Comparison of ENCODE assay signal across 9 mouse cellular contexts in the genomic region with DNA sequence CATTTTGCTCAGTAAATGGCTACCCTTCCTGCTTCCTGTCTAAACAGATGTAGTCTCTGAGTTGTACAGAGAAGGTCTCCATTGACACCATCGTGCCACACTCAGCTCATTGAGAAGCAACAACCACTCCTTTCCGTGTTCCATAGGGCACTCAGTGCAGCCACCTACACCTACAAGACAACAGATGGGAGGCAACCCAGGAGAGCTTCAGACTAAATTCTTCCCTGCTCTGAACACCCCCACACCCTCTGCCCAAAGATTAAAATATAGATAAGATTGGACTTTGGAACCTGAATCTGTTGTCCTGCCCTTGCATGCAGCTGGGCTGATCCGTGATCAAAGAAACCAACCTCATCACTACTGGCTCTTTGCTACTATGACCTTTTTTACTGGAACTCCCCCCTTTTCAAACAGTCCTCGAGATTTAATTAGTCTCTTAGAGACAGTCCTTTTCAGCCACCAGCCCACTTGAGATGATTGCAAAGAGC. TPM values are rescaled to one million over a fixed set of nuclear protein-coding genes. Genes with fewer than 3 reads are reported as not detected.
DNase-seq lines count a peak whose midpoint lies in the region; ATAC-seq and TF ChIP-seq lines count a peak whose summit lies in the region.
"Had no signal": no experiment of that assay in that cellular context is flagged by ENCODE, and none has a peak within 500 bp of the region (broad histone marks: within the 10 kb centered on the region; RNA-seq: fewer than 3 reads in every experiment).

No protein-coding gene starts in this region.

- H3K27me3 ChIP-seq in cerebellum, adult 2 months (ENCODE audit: control insufficient read depth, insufficient read depth, low read length): no peaks in the 10 kb centered on the region
- H3K27me3 ChIP-seq in lung, embryonic 15.5 days: no peaks in the 10 kb centered on the region
- H3K27me3 ChIP-seq in liver, embryonic 11.5 days (replicated peaks; ENCODE audit: control insufficient read depth, insufficient read depth, low read length): no peaks in the 10 kb centered on the region
- no peaks in the 10 kb centered on the region for H3K27me3 ChIP-seq in stomach, embryonic 15.5 days (replicated peaks)

- DNase-seq in cerebellum, adult 2 months: no peak
- no peak for DNase-seq in cerebellum, postnatal 36 days
- DNase-seq in lung, postnatal 4 days: no peak
- no peak for DNase-seq in liver, embryonic 11.5 days (ENCODE audit: low spot score)
- DNase-seq in urinary bladder, adult 2 months (ENCODE audit: low spot score): no peak
- DNase-seq in urinary bladder, adult 18-20 months (ENCODE audit: low spot score in 2 of 2): no peak

- peak overlapping the region; percentile 41 for H3K4me3 ChIP-seq in cerebellum, adult 2 months (replicated peaks; ENCODE audit: insufficient read depth, low read depth, low read length)
- peak overlapping the region; percentile 46 for H3K4me3 ChIP-seq in lung, embryonic 15.5 days
- peak overlapping the region; percentile 52 for H3K4me3 ChIP-seq in liver, embryonic 11.5 days (ENCODE audit: low read depth, low read length)
- H3K4me3 ChIP-seq in stomach, embryonic 15.5 days (replicated peaks): peak overlapping the region; percentile 58

- peak overlapping the region; percentile 78 for H3K4me2 ChIP-seq in lung, embryonic 15.5 days
- H3K4me2 ChIP-seq in liver, embryonic 11.5 days: peak overlapping the region; percentile 67
- peak overlapping the region; percentile 85 for H3K4me2 ChIP-seq in stomach, embryonic 15.5 days

- 55% methylated on average over 4 of the region's 4 CpGs for WGBS in cerebellum, adult 2 months
- 49% methylated on average over 4 of the region's 4 CpGs for WGBS in lung, embryonic 15.5 days
- WGBS in liver, embryonic 11.5 days: 67% methylated on average over 4 of the region's 4 CpGs
- 69% methylated on average over 4 of the region's 4 CpGs for WGBS in stomach, embryonic 15.5 days

- H3K4me1 ChIP-seq in cerebellum, adult 2 months (ENCODE audit: control insufficient read depth, insufficient read depth, low read length): peaks cover 3% of the 10 kb centered on the region; the same call in 1 of the 2 replicates
- H3K4me1 ChIP-seq in lung, embryonic 15.5 days: 0 out of 2 replicates have a peak, but pooled peaks cover 3% of the 10 kb centered on the region
- H3K4me1 ChIP-seq in liver, embryonic 11.5 days (replicated peaks; ENCODE audit: control insufficient read depth, insufficient read depth, low read length): no peaks in the 10 kb centered on the region; the same call in 1 of the 2 replicates
- H3K4me1 ChIP-seq in stomach, embryonic 15.5 days: no peaks in the 10 kb centered on the region

- H3K9ac ChIP-seq in lung, embryonic 15.5 days: peak overlapping the region; percentile 57
- H3K9ac ChIP-seq in liver, embryonic 11.5 days (ENCODE audit: low read depth, low read length): peak overlapping the region; percentile 37
- no peak overlapping the region for H3K9ac ChIP-seq in stomach, embryonic 15.5 days

- TF ChIP-seq POLR2A in cerebellum, adult 2 months (IDR thresholded peaks at IDR 0.05; ENCODE audit: borderline replicate concordance, insufficient read depth, low read length): no peak

- H3K36me3 ChIP-seq in lung, embryonic 15.5 days: no peaks in the 10 kb centered on the region
- H3K36me3 ChIP-seq in liver, embryonic 11.5 days (ENCODE audit: control insufficient read depth, insufficient read depth, low read length): no peaks in the 10 kb centered on the region
- H3K36me3 ChIP-seq in stomach, embryonic 15.5 days: no peaks in the 10 kb centered on the region

- H3K9me3 ChIP-seq in lung, embryonic 15.5 days: no peaks in the 10 kb centered on the region
- no peaks in the 10 kb centered on the region for H3K9me3 ChIP-seq in liver, embryonic 11.5 days (ENCODE audit: control insufficient read depth, low read length)
- no peaks in the 10 kb centered on the region for H3K9me3 ChIP-seq in stomach, embryonic 15.5 days

- no peak for TF ChIP-seq CTCF in cerebellum, adult 2 months (IDR thresholded peaks at IDR 0.05; ENCODE audit: borderline replicate concordance, insufficient read depth, low read depth, low read length)

- H3K27ac ChIP-seq in cerebellum, adult 2 months (ENCODE audit: insufficient read depth, low read length): no peak overlapping the region
- peak overlapping the region; percentile 35; the same call in 1 of the 2 replicates for H3K27ac ChIP-seq in lung, embryonic 15.5 days
- H3K27ac ChIP-seq in liver, embryonic 11.5 days (ENCODE audit: low read depth, low read length): no peak overlapping the region
- H3K27ac ChIP-seq in stomach, embryonic 15.5 days: no peak overlapping the region
- H3K27ac ChIP-seq: macrophage had no signal

- ATAC-seq in lung, embryonic 15.5 days (ENCODE audit: borderline replicate concordance, extremely low read depth, low FRiP score, low TSS enrichment): no peak
- ATAC-seq in liver, embryonic 11.5 days (replicated peaks; ENCODE audit: low FRiP score): 0 out of 2 replicates have a peak, but pooled peaks have one; percentile 6
- no peak for ATAC-seq in stomach, embryonic 15.5 days (ENCODE audit: insufficient read depth, low FRiP score, low read depth)

RNA-seq across cellular contexts. Expression of gene Gm9495, which starts 53.4 kb away (rescaled TPM):
- 0.10 TPM in 1 of 2 replicates, not detected in the other for polyA plus RNA-seq in cerebellum, adult 2 months (2012; rRNA removed)
- not detected in 2 replicates for polyA plus RNA-seq in lung, embryonic 15.5 days (2015; fragmentation: Nextera tagmentation; extraction: Ambion mirVana)
- polyA plus RNA-seq in liver, embryonic 11.5 days (2014; fragmentation: Nextera tagmentation; extraction: Ambion mirVana): not detected in 2 replicates
- not detected in 2 replicates for polyA plus RNA-seq in stomach, embryonic 15.5 days (2015; fragmentation: Nextera tagmentation; extraction: Ambion mirVana)
- polyA plus RNA-seq in urinary bladder, adult 2 months (2012; rRNA removed): not detected in 2 replicates
- polyA plus RNA-seq: macrophage had no signal
